Mouse (Mus musculus) neural tube, embryonic 15.5 days (tissue): ENCODE results near the gene Reln. TPM values are rescaled to one million over a fixed set of nuclear protein-coding genes. Genes with fewer than 3 reads are reported as not detected.
A peak's percentile ranks its signal among the peaks of the same experiment; 100 is the strongest.

ENCODE experiments used
- ATAC-seq: fragments of 200-750 bp; cut with Nextera tagmentation; 2 replicates; pipeline ENCODE4 v1.8.0; 2017; ENCODE audit warnings: mild to moderate bottlenecking, moderate TSS enrichment, moderate library complexity; ENCODE audit not compliant: low FRiP score
- H3K27ac ChIP-seq: fragments of 300-500 bp; sonication (generic); replicated peaks from 2 replicates; pipeline ENCODE4 v1.5.1; 2015; ENCODE audit warnings: mild to moderate bottlenecking, inconsistent platforms
- H3K27me3 ChIP-seq: fragments of 300-500 bp; sonication (generic); replicated peaks from 2 replicates; pipeline ENCODE4 v1.6.1; 2015; ENCODE audit warnings: inconsistent platforms
- H3K36me3 ChIP-seq: fragments of 300-500 bp; sonication (generic); 2 replicates; pipeline ENCODE4 v1.6.1; 2015; ENCODE audit warnings: inconsistent platforms
- H3K4me1 ChIP-seq: fragments of 300-500 bp; sonication (generic); 2 replicates; pipeline ENCODE4 v1.6.1; 2015; ENCODE audit warnings: inconsistent platforms
- H3K4me2 ChIP-seq: fragments of 300-500 bp; sonication (generic); 2 replicates; pipeline ENCODE4 v1.6.1; 2015; ENCODE audit warnings: inconsistent platforms, mild to moderate bottlenecking, moderate library complexity
- H3K4me3 ChIP-seq: fragments of 300-500 bp; sonication (generic); replicated peaks from 2 replicates; pipeline ENCODE4 v1.5.1; 2015; ENCODE audit warnings: mild to moderate bottlenecking, inconsistent platforms
- H3K9ac ChIP-seq: fragments of 300-500 bp; sonication (generic); replicated peaks from 2 replicates; pipeline ENCODE4 v1.6.1; 2015; ENCODE audit warnings: mild to moderate bottlenecking, inconsistent platforms
- H3K9me3 ChIP-seq: fragments of 300-500 bp; sonication (generic); replicated peaks from 2 replicates; pipeline ENCODE4 v1.6.1; 2016; ENCODE audit warnings: inconsistent platforms
- WGBS: fragments of 180-500 bp; shearing (Covaris S2); methylation state at CpG from one replicate; pipeline ENCODE4 v1.1.7; 2015; ENCODE audit warnings: mixed read lengths; 5-methylcytosine and 5-hydroxymethylcytosine counted together
- polyA plus RNA-seq: library from polyadenylated mRNA; unstranded; fragments of >200 nt; fragmentation: Nextera tagmentation; extraction: Ambion mirVana; gene quantifications from 2 replicates; pipeline ENCODE4 v1.2.1, GENCODE M21; 2015

The Reln gene
- polyA plus RNA-seq, 1 experiment from 2014 or later = 50.0 TPM

DNA sequence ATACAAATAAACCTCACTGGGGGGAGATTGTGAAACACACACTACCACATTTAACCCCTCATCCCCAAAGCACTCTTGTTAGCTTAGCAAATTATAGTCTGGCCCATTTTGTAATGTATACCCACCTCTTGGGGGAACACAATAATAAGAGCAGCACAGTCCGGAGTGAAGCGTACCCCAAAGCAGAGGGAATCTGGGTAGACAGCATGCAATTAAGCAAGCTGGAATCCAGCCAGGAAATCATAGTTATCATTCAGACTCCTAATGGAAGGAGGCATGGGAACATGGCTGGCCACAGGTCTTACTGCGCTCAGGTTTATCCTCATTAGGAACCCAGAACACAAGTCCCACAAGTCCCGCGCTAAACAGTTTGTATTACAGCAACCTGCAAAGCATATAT lies 249.5 kb downstream of the Reln start:
- H3K4me1 ChIP-seq = peaks cover 20% of the 10 kb centered on the region
- H3K27me3 ChIP-seq = no peaks in the 10 kb centered on the region
- H3K9ac ChIP-seq = no peak overlapping the region
- no peak overlapping the region for H3K4me2 ChIP-seq
- WGBS = 42% methylated on average over 5 of the region's 5 CpGs
- no peak overlapping the region for H3K4me3 ChIP-seq
- H3K36me3 ChIP-seq = no peaks in the 10 kb centered on the region
- H3K9me3 ChIP-seq = no peaks in the 10 kb centered on the region
- ATAC-seq = no peak
- no peak overlapping the region for H3K27ac ChIP-seq

DNA sequence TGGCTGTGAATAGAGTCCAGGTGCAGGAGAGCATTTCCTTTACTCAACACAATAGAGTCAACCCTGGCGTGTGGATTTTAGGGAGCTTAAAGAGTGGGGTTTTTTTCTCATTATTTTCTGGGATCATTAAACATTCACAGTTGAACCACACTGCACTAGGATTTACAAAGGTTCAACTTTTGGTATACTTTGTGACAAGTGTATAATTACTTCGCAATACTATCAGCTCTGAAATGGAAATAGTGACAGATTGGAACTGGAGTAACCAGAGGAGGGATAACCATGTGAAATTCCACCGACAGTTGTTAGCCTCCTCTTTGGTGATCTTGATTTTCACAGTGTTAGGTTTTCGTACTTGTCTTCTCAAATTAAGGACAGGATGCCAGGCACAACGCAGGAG lies 250.5 kb downstream of the Reln start:
- no peak overlapping the region for H3K9ac ChIP-seq
- no peak overlapping the region for H3K4me3 ChIP-seq
- no peaks in the 10 kb centered on the region for H3K9me3 ChIP-seq
- ATAC-seq = no peak
- H3K27ac ChIP-seq = no peak overlapping the region
- no peaks in the 10 kb centered on the region for H3K36me3 ChIP-seq
- no peak overlapping the region for H3K4me2 ChIP-seq
- no peaks in the 10 kb centered on the region for H3K27me3 ChIP-seq
- WGBS = 75% methylated on average over 5 of the region's 5 CpGs
- H3K4me1 ChIP-seq = peaks cover 20% of the 10 kb centered on the region

DNA sequence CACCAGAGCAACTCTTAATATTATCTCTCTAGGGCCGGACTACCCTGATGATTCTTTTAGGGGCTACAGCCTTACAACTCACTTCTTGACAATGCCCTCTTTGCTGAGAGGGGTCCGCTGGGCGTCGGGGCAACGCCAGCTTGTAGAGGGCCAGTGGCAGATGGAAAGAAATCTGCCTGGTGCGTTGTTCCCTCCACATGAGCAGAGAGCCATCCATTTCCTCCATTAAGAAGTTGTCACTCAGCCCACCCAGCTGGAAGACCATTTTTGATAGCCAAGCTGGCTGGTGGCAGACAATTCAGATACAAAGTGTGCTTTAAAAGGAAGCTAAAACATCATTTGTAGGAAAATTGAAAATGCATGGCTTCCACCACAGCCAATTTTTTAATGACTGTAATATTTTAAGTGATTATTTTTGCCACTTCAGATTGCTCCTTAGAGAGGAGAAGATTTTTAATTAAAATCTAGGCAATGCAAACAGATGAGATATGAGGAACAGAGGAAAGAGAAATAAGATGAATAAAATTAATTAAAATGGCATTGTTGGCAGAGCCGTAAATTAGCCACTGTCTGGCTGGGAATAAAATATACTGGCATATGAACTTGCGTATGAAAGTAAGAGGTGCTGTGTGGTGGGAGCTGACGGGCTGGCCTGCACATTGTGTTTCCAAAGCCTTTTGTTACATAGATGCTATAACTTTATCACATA lies 251.2 kb downstream of the Reln start:
- no peak overlapping the region for H3K27ac ChIP-seq
- H3K4me1 ChIP-seq = peaks cover 20% of the 10 kb centered on the region
- WGBS = 26% methylated on average over 9 of the region's 9 CpGs
- peak; percentile 78 for ATAC-seq
- no peaks in the 10 kb centered on the region for H3K36me3 ChIP-seq
- H3K4me2 ChIP-seq = no peak overlapping the region
- no peak overlapping the region for H3K9ac ChIP-seq
- H3K9me3 ChIP-seq = no peaks in the 10 kb centered on the region
- no peaks in the 10 kb centered on the region for H3K27me3 ChIP-seq
- no peak overlapping the region for H3K4me3 ChIP-seq

DNA sequence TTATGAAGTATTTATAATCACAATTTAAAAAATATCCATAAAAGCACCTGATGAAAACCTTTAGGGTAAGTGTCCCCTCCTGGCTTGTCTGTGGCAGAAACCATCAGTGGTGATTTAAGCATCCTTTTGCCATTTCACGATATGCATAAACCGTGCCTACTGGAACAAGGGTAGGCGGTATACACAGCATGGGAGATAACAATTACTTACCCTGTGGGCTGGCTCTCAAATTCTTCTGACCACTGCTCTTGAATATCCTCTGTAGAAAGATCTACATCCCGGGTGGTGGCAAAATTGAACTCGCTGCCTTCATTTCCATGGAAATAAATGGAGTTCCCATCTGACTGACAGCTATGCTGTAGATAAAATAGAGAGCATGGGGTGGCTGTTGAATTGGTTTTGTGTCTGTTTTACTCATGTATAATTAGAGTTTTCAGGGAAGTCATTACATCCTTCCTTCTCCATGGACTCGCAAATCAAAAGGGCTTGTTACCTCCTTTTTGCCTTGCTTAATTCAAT lies 264.0 kb downstream of the Reln start:
- no peaks in the 10 kb centered on the region for H3K9me3 ChIP-seq
- no peak for ATAC-seq
- WGBS = 66% methylated on average over 6 of the region's 6 CpGs
- H3K27ac ChIP-seq = no peak overlapping the region
- no peak overlapping the region for H3K4me2 ChIP-seq
- H3K4me1 ChIP-seq = no peaks in the 10 kb centered on the region
- H3K9ac ChIP-seq = no peak overlapping the region
- H3K4me3 ChIP-seq = no peak overlapping the region
- H3K27me3 ChIP-seq = no peaks in the 10 kb centered on the region
- no peaks in the 10 kb centered on the region for H3K36me3 ChIP-seq

DNA sequence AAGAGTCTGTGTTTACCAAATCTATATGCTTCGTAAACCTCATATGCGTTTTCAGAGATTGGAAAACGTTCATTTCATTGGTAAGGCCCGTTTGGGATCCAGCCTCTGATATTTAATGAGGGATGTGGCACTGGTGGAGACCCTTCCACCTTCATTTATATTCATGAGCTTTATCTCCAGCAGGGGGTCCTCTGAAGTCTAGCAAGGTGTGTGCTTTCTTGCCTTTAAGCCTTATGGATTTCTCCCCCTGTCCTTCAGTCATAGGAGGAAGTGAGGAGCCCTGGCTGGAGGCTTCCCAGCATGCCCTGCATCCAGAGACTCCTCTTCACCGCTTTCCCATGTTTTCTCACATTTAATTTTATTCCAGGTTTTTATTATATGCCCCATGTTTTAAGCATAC lies 269.5 kb downstream of the Reln start:
- no peaks in the 10 kb centered on the region for H3K9me3 ChIP-seq
- 48% methylated on average over 5 of the region's 5 CpGs for WGBS
- H3K4me1 ChIP-seq = no peaks in the 10 kb centered on the region
- ATAC-seq = no peak
- H3K4me3 ChIP-seq = no peak overlapping the region
- H3K4me2 ChIP-seq = no peak overlapping the region
- H3K27ac ChIP-seq = no peak overlapping the region
- H3K36me3 ChIP-seq = no peaks in the 10 kb centered on the region
- no peaks in the 10 kb centered on the region for H3K27me3 ChIP-seq
- no peak overlapping the region for H3K9ac ChIP-seq

DNA sequence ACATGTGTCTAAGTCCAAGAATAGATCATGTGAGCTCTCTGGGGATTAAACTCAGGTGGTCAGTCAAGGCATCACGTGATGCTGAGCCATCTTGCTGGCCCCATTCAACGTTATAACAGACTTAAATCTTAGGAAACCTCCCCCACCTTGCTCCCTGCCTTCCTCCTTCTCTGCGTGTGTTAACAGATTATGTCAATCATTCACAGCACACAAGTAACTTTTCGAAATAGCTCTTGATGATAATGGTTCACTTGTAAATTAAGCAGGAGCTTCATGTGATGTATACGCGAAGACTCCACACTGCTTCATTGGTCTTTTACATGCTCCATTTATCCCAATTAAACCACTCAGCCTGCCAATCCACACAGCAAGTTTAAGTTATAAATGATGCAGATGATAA lies 271.9 kb downstream of the Reln start:
- Histone ChIP-seq H3K9ac (no peak overlapping the region), H3K4me3 (no peak overlapping the region), H3K27ac (no peak overlapping the region), H3K27me3 (no peaks in the 10 kb centered on the region), H3K4me1 (no peaks in the 10 kb centered on the region), H3K4me2 (no peak overlapping the region), H3K9me3 (no peaks in the 10 kb centered on the region), H3K36me3 (no peaks in the 10 kb centered on the region)
- ATAC-seq = no peak
- 70% methylated on average over 6 of the region's 6 CpGs for WGBS

DNA sequence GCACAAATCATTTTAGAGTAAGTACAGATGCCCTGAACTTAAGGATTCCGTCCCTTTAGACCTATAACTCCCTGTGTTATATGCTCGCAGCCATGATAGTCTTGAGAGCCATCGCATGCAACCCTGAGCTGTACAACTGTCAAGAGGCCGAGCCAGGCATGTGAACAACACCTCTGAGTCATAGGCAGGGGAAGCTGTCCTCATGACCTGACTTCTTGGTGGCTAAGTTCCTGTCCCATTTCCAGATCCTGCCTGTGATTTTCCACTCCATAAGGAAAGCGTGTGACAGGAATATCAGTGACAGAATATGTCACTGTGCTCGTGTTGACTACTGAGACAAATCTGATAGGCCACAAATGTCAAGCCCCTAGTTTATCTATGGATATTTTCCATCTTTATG lies 285.3 kb downstream of the Reln start:
- H3K4me1 ChIP-seq = no peaks in the 10 kb centered on the region
- no peak overlapping the region for H3K4me3 ChIP-seq
- no peak for ATAC-seq
- H3K9ac ChIP-seq = no peak overlapping the region
- H3K27ac ChIP-seq = no peak overlapping the region
- H3K27me3 ChIP-seq = no peaks in the 10 kb centered on the region
- H3K9me3 ChIP-seq = no peaks in the 10 kb centered on the region
- 90% methylated on average over 6 of the region's 6 CpGs for WGBS
- H3K4me2 ChIP-seq = no peak overlapping the region
- no peaks in the 10 kb centered on the region for H3K36me3 ChIP-seq

DNA sequence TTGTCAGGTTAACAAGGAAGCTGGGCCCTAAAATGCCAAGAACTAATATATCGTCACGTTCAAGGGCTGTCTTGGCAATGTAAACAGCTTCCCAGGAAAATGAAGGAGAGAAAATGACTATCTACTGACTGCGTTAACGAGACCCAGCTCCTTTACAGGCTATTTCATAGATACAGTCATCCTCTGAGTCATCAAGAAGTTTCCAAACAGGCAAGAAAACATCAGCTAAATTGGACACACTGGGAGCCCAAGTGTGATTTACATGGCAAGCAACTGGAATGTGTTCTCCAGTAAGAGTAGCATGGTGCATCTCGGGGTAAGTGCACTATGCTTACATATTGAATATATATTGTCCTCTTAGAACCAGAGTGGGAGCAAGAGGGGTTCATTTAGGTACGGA lies 302.7 kb downstream of the Reln start:
- no peak for ATAC-seq
- 0 out of 2 replicates have a peak, but pooled peaks cover 2% of the 10 kb centered on the region for H3K27me3 ChIP-seq
- 93% methylated on average over 6 of the region's 6 CpGs for WGBS
- no peaks in the 10 kb centered on the region for H3K9me3 ChIP-seq
- no peak overlapping the region for H3K4me2 ChIP-seq
- no peak overlapping the region for H3K4me3 ChIP-seq
- no peak overlapping the region for H3K27ac ChIP-seq
- H3K9ac ChIP-seq = no peak overlapping the region
- no peaks in the 10 kb centered on the region for H3K36me3 ChIP-seq
- H3K4me1 ChIP-seq = no peaks in the 10 kb centered on the region

DNA sequence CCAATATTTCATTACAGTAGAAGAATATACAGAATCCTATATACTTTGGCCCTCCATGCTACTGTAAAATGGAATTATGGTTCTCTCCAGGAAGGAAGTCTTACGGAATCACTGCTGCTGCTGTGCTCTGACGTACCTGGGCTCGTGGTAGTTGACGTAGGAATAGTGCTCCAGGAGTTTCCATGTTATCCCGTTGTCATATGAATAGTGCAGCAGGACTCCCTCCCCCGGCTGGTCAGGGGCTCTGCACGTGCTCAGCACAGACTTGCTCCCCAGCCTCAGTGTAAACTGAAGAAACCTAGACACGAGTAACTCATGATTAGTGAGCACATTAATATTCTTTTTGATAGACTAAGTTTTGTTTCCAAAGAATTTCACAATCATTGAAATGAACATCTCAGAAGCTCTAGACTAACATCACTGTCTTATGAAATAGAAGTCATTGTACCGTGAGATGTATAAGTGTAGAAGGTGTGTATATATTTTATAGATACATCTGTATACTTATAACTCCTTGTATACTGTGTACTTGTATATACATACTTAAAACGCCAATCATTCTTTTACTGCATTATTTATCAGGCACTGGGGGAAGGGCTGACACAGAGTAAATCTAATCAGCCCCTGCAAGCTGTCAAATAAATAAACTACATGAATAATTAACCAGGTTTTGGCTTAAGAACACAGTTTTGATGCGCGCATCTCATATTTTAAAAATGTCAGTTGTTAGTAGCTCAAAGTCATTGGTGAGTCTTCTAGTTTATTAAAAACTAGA lies 304.9 kb downstream of the Reln start:
- no peak overlapping the region for H3K27ac ChIP-seq
- H3K4me3 ChIP-seq = no peak overlapping the region
- H3K4me2 ChIP-seq = no peak overlapping the region
- no peak for ATAC-seq
- H3K9ac ChIP-seq = no peak overlapping the region
- H3K4me1 ChIP-seq = no peaks in the 10 kb centered on the region
- H3K9me3 ChIP-seq = no peaks in the 10 kb centered on the region
- no peaks in the 10 kb centered on the region for H3K36me3 ChIP-seq
- WGBS = 76% methylated on average over 12 of the region's 12 CpGs
- 0 out of 2 replicates have a peak, but pooled peaks cover 2% of the 10 kb centered on the region for H3K27me3 ChIP-seq

DNA sequence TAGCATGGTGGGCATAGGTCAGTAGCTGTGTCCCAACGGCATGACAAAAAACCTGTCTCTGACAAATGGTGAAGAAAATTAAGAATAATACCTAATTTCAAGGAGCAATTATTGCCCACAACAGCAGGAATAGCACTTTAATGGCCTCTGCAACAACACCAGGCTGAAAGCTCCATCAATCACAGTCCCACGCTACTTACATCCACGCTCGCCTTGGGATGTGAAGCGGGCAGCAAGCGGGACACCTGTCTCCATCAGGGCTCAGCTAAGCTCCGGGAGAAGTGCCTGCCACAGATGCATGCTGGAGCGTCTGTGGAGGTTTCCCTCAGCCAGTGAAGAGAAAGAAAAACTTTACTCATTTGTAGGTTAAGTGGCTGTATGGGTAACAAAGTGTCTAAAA lies 309.3 kb downstream of the Reln start:
- WGBS = 33% methylated on average over 8 of the region's 8 CpGs

DNA sequence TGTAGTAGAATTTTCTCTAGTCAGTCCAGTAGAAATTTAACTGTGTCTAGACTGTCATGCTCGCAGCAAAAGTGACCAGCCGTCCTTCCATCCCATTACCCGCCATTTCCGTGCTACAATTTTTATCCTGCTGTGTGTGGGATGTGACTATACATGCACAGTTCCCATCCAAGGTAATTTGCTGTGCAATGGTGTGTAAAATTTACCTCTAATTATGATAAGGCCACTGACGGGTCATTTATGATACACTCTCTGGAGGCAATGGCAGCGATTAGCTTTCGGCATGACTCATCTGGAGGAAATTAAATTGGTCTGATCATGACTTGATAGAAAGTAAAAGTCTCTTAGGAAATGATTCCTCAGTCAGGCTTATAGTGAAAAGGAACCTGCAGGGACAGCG lies 311.5 kb downstream of the Reln start:
- no peaks in the 10 kb centered on the region for H3K9me3 ChIP-seq
- no peak overlapping the region for H3K4me2 ChIP-seq
- H3K9ac ChIP-seq = no peak overlapping the region
- ATAC-seq = peak; percentile 10; the same call in 1 of the 2 replicates
- 30% methylated on average over 8 of the region's 8 CpGs for WGBS
- no peaks in the 10 kb centered on the region for H3K27me3 ChIP-seq
- no peaks in the 10 kb centered on the region for H3K36me3 ChIP-seq
- no peak overlapping the region for H3K27ac ChIP-seq
- no peak overlapping the region for H3K4me3 ChIP-seq
- peaks cover 13% of the 10 kb centered on the region for H3K4me1 ChIP-seq

More for the DNA sequence above, 309.3 kb downstream of the Reln start:
- H3K27me3 ChIP-seq = 0 out of 2 replicates have a peak, but pooled peaks cover 2% of the 10 kb centered on the region
- no peak overlapping the region for H3K4me3 ChIP-seq
- no peaks in the 10 kb centered on the region for H3K9me3 ChIP-seq
- H3K4me2 ChIP-seq = no peak overlapping the region
- peaks cover 13% of the 10 kb centered on the region for H3K4me1 ChIP-seq
- H3K9ac ChIP-seq = no peak overlapping the region
- H3K36me3 ChIP-seq = no peaks in the 10 kb centered on the region
- no peak overlapping the region for H3K27ac ChIP-seq
- no peak for ATAC-seq

DNA sequence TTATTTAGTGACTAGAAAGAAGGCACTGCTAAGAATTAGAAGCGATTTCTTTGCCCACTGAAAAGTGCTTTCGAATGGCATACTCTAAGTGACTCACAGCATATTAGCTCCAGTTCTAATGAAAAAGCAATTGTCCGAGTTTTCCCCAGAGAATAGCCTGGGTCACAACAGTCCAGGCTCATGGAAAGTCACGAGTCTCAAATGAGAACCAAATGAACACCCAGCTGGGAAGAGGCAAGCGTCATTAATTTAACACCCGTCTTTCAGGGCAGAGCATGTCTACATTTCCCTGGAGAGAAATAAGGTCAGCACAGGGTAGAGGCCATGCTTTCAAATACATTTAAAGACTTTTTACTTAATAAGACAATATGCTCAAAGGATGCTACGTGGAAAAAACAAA lies 312.8 kb downstream of the Reln start:
- Histone ChIP-seq H3K4me2 (no peak overlapping the region), H3K27me3 (no peaks in the 10 kb centered on the region), H3K36me3 (no peaks in the 10 kb centered on the region), H3K27ac (no peak overlapping the region), H3K9me3 (no peaks in the 10 kb centered on the region), H3K4me3 (no peak overlapping the region), H3K4me1 (peaks cover 13% of the 10 kb centered on the region), H3K9ac (no peak overlapping the region)
- ATAC-seq = peak; percentile 62
- WGBS = 18% methylated on average over 7 of the region's 7 CpGs
